1 mouse cellular context compared by ENCODE assay signal in the genomic region with DNA sequence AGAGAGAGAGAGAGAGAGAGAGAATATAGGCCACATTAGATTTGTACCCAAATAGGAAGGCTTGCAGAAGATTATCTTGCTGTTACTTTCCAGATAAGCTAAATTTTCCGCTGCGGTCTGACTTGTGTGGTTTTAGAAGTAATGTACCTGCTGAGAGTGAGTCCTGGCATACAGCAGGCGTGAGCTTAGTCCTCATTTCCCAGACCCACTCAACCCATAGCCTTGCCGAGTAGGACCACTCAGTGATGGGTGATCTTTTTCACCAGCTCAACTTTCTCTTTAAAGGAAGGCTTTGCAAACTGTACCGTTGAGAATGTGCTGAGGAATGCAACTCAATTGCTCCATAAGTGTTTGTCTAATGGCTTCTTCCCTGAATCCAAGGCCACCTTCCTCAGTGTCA.
A peak's percentile ranks its signal among the peaks of the same experiment; 100 is the strongest.
TF ChIP-seq lines count a peak whose summit lies in the region.

No protein-coding gene starts in this region.

TF ChIP-seq in CH12.LX, 34 proteins besides CTCF, POLR2A, EP300 and RAD21:
- TF ChIP-seq UBTF (IDR thresholded peaks at IDR 0.05; ENCODE audit: low read depth, low read length) (no peak), ELF1 (IDR thresholded peaks at IDR 0.05; ENCODE audit: low read depth, low read length) (no peak), RCOR1 (conservative IDR thresholded peaks at IDR 0.05; ENCODE audit: low read depth, low read length) (no peak), BHLHE40 (IDR thresholded peaks at IDR 0.05; ENCODE audit: low read depth, low read length) (0 out of 2 replicates have a peak, but pooled peaks have one; percentile 10)
